Mouse (Mus musculus): ENCODE data around the gene Cnksr3. TPM values are rescaled to one million over a fixed set of nuclear protein-coding genes. Genes with fewer than 3 reads are reported as not detected.

Gene Cnksr3
- total and polyA plus RNA-seq, 3 experiments: not detected

- no peak for DNase-seq (ENCODE audit: low read depth, low spot score)
- Histone ChIP-seq H3K79me2 (ENCODE audit: control insufficient read depth, insufficient read depth, low read length, poor library complexity) (no peaks in the 10 kb centered on the region), H3K27ac (ENCODE audit: control insufficient read depth, low read depth, low read length) (no peak overlapping the region), H3K9ac (ENCODE audit: control insufficient read depth, low read depth, low read length, poor library complexity, severe bottlenecking) (no peak overlapping the region), H3K9me3 (replicated peaks; ENCODE audit: insufficient read depth, low read length) (no peaks in the 10 kb centered on the region), H3K4me3 (ENCODE audit: control insufficient read depth in 1 of 2, insufficient read depth in 1 of 2, low read depth in 2 of 2, low read length in 2 of 2) (no peak overlapping the region), H3K4me1 (ENCODE audit: control insufficient read depth in 1 of 2, insufficient read depth in 2 of 2, low read length in 2 of 2) (no peaks in the 10 kb centered on the region), H3K27me3 (ENCODE audit: control insufficient read depth in 1 of 2, insufficient read depth in 2 of 2, low read length in 2 of 2) (no peaks in the 10 kb centered on the region), H3K36me3 (ENCODE audit: control insufficient read depth in 1 of 2, insufficient read depth in 2 of 2, low read length in 2 of 2) (no peaks in the 10 kb centered on the region)
- TF ChIP-seq ELF1 (IDR thresholded peaks at IDR 0.05; ENCODE audit: low read depth, low read length) (no peak), POLR2AphosphoS2 (IDR thresholded peaks at IDR 0.05; ENCODE audit: low read length) (no peak), MYB (IDR thresholded peaks at IDR 0.05; ENCODE audit: low read depth, low read length) (no peak), POLR2AphosphoS5 (IDR thresholded peaks at IDR 0.05; ENCODE audit: borderline replicate concordance, low read depth, low read length) (no peak), ZC3H11A (IDR thresholded peaks at IDR 0.05; ENCODE audit: low read depth, low read length) (no peak), KAT2A (conservative IDR thresholded peaks at IDR 0.05; ENCODE audit: low read depth, low read length) (no peak), NELFE (IDR thresholded peaks at IDR 0.05; ENCODE audit: low read depth, low read length) (no peak), JUND (IDR thresholded peaks at IDR 0.05; ENCODE audit: low read depth, low read length) (no peak), USF2 (IDR thresholded peaks at IDR 0.05; ENCODE audit: borderline replicate concordance in 1 of 2, insufficient read depth in 1 of 2, low read depth in 1 of 2, low read length in 2 of 2) (no peak), ZNF384 (IDR thresholded peaks at IDR 0.05; ENCODE audit: low read depth, low read length) (no peak), SMC3 (IDR thresholded peaks at IDR 0.05; ENCODE audit: low read depth, low read length) (no peak), MYC (IDR thresholded peaks at IDR 0.05; ENCODE audit: low read depth, low read length) (no peak), TAL1 (IDR thresholded peaks at IDR 0.05; ENCODE audit: low read length) (no peak), ZMIZ1 (IDR thresholded peaks at IDR 0.05; ENCODE audit: low read depth, low read length) (no peak), E2F4 (IDR thresholded peaks at IDR 0.05; ENCODE audit: borderline replicate concordance, low read depth, low read length) (no peak), NRF1 (IDR thresholded peaks at IDR 0.05; ENCODE audit: insufficient read depth, low read depth, low read length, poor library complexity, severe bottlenecking) (no peak), UBTF (IDR thresholded peaks at IDR 0.05; ENCODE audit: borderline replicate concordance, insufficient read depth, low read depth, low read length) (no peak), RCOR1 (IDR thresholded peaks at IDR 0.05; ENCODE audit: low read depth, low read length) (no peak)
Observed at GRCm38 (mm10) chr10:7135751-7136150, 76.3 kb downstream of the Cnksr3 start.

- no peak overlapping the region for H3K9ac ChIP-seq (ENCODE audit: control insufficient read depth, low read depth, low read length, poor library complexity, severe bottlenecking)
- no peaks in the 10 kb centered on the region for H3K9me3 ChIP-seq (replicated peaks; ENCODE audit: insufficient read depth, low read length)
- no peak overlapping the region for H3K27ac ChIP-seq (ENCODE audit: control insufficient read depth, low read depth, low read length)
- no peaks in the 10 kb centered on the region for H3K27me3 ChIP-seq (ENCODE audit: control insufficient read depth in 1 of 2, insufficient read depth in 2 of 2, low read length in 2 of 2)
- H3K4me3 ChIP-seq (ENCODE audit: control insufficient read depth in 1 of 2, insufficient read depth in 1 of 2, low read depth in 2 of 2, low read length in 2 of 2): no peak overlapping the region
- no peak for TF ChIP-seq GABPA (IDR thresholded peaks at IDR 0.05; ENCODE audit: low read depth, low read length)
- TF ChIP-seq MXI1 (IDR thresholded peaks at IDR 0.05; ENCODE audit: low read depth, low read length): no peak
- no peak for TF ChIP-seq CHD1 (IDR thresholded peaks at IDR 0.05; ENCODE audit: low read depth, low read length)
- TF ChIP-seq MEF2A (IDR thresholded peaks at IDR 0.05; ENCODE audit: extremely low read depth, insufficient replicate concordance, low read depth, low read length, poor library complexity, severe bottlenecking): no peak
- no peak for TF ChIP-seq ZNF384 (IDR thresholded peaks at IDR 0.05; ENCODE audit: low read depth, low read length)
- TF ChIP-seq SMC3 (IDR thresholded peaks at IDR 0.05; ENCODE audit: low read depth, low read length): no peak
- TF ChIP-seq MAX (IDR thresholded peaks at IDR 0.05; ENCODE audit: low read length): no peak
- no peak for TF ChIP-seq POLR2AphosphoS5 (IDR thresholded peaks at IDR 0.05; ENCODE audit: borderline replicate concordance, low read depth, low read length)
- TF ChIP-seq RCOR1 (IDR thresholded peaks at IDR 0.05; ENCODE audit: low read depth, low read length): no peak
- H3K36me3 ChIP-seq (ENCODE audit: control insufficient read depth in 1 of 2, insufficient read depth in 2 of 2, low read length in 2 of 2): no peaks in the 10 kb centered on the region
- no peak for DNase-seq (ENCODE audit: low read depth, low spot score)
- no peaks in the 10 kb centered on the region for H3K4me1 ChIP-seq (ENCODE audit: control insufficient read depth in 1 of 2, insufficient read depth in 2 of 2, low read length in 2 of 2)
- H3K79me2 ChIP-seq (ENCODE audit: control insufficient read depth, insufficient read depth, low read length, poor library complexity): no peaks in the 10 kb centered on the region
Observed at GRCm38 (mm10) chr10:7133005-7133404, 79.0 kb downstream of the Cnksr3 start.

Data from MEL (cell line).